Mouse (Mus musculus): ENCODE data around the gene Atg5. TPM values are rescaled to one million over a fixed set of nuclear protein-coding genes. Genes with fewer than 3 reads are reported as not detected.

The Atg5 gene
- polyA plus RNA-seq, 1 experiment = 28.7 TPM

DNA sequence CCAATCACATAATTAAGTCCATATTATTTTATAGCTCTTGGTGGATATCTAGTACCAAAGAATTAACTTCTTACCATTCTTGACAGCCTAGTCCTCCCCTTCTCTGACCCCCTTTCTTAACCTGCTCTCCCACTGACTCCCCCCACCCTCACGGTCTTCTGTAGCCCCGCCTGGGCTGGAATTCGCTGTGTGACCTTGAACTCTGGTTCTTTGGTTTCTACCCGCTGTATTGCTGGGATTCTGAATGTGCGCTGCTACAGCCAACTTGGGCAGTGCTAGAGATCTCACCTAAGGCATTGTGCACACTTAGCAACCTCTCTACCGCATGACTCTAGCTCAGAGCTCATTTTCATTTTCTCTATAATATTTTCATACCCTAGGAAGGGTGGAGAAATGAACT lies 90.7 kb downstream of the Atg5 start:
- H3K9me3 ChIP-seq (replicated peaks; ENCODE audit: control insufficient read depth, insufficient read depth, low read length, poor library complexity, severe bottlenecking) = no peaks in the 10 kb centered on the region

GRCm38 (mm10) chr10:44360632-44361031 lies 92.5 kb downstream of the Atg5 start:
- H3K9ac ChIP-seq (ENCODE audit: low read depth, poor library complexity, severe bottlenecking) = no peak overlapping the region
- no peak overlapping the region for H3K27ac ChIP-seq (ENCODE audit: insufficient read depth, low read length)
- H3K36me3 ChIP-seq (ENCODE audit: control insufficient read depth, insufficient read depth, low read length, poor library complexity, severe bottlenecking) = no peaks in the 10 kb centered on the region

More for the DNA sequence above, 90.7 kb downstream of the Atg5 start:
- H3K9ac ChIP-seq (ENCODE audit: low read depth, poor library complexity, severe bottlenecking) = no peak overlapping the region
- H3K27me3 ChIP-seq (ENCODE audit: control insufficient read depth, insufficient read depth, low read length, poor library complexity, severe bottlenecking) = no peaks in the 10 kb centered on the region
- no peak overlapping the region for H3K4me3 ChIP-seq (ENCODE audit: low read depth, low read length)
- no peak overlapping the region for H3K27ac ChIP-seq (ENCODE audit: insufficient read depth, low read length)
- no peaks in the 10 kb centered on the region; the same call in 1 of the 2 replicates for H3K36me3 ChIP-seq (ENCODE audit: control insufficient read depth, insufficient read depth, low read length, poor library complexity, severe bottlenecking)
- TF ChIP-seq EP300 (IDR thresholded peaks at IDR 0.05; ENCODE audit: insufficient read depth, low read depth, low read length) (no peak), CTCF (IDR thresholded peaks at IDR 0.05; ENCODE audit: low read depth, low read length) (no peak), POLR2A (IDR thresholded peaks at IDR 0.05; ENCODE audit: insufficient read depth, low read length) (no peak)
- peaks cover 2% of the 10 kb centered on the region for H3K4me1 ChIP-seq (ENCODE audit: control insufficient read depth, insufficient read depth, low read length)

GRCm38 (mm10) chr10:44362435-44362834 lies 94.3 kb downstream of the Atg5 start:
- Histone ChIP-seq H3K27me3 (ENCODE audit: control insufficient read depth, insufficient read depth, low read length, poor library complexity, severe bottlenecking) (no peaks in the 10 kb centered on the region), H3K9ac (ENCODE audit: low read depth, poor library complexity, severe bottlenecking) (no peak overlapping the region), H3K4me1 (ENCODE audit: control insufficient read depth, insufficient read depth, low read length) (peaks cover 2% of the 10 kb centered on the region), H3K9me3 (replicated peaks; ENCODE audit: control insufficient read depth, insufficient read depth, low read length, poor library complexity, severe bottlenecking) (no peaks in the 10 kb centered on the region), H3K4me3 (ENCODE audit: low read depth, low read length) (no peak overlapping the region), H3K36me3 (ENCODE audit: control insufficient read depth, insufficient read depth, low read length, poor library complexity, severe bottlenecking) (no peaks in the 10 kb centered on the region), H3K27ac (ENCODE audit: insufficient read depth, low read length) (no peak overlapping the region)
- no peak for TF ChIP-seq EP300 (IDR thresholded peaks at IDR 0.05; ENCODE audit: insufficient read depth, low read depth, low read length)
- no peak for TF ChIP-seq CTCF (IDR thresholded peaks at IDR 0.05; ENCODE audit: low read depth, low read length)
- TF ChIP-seq POLR2A (IDR thresholded peaks at IDR 0.05; ENCODE audit: insufficient read depth, low read length) = no peak

More at GRCm38 (mm10) chr10:44360632-44361031, 92.5 kb downstream of the Atg5 start:
- peaks cover 2% of the 10 kb centered on the region for H3K4me1 ChIP-seq (ENCODE audit: control insufficient read depth, insufficient read depth, low read length)
- no peaks in the 10 kb centered on the region for H3K9me3 ChIP-seq (replicated peaks; ENCODE audit: control insufficient read depth, insufficient read depth, low read length, poor library complexity, severe bottlenecking)
- no peaks in the 10 kb centered on the region for H3K27me3 ChIP-seq (ENCODE audit: control insufficient read depth, insufficient read depth, low read length, poor library complexity, severe bottlenecking)
- no peak overlapping the region for H3K4me3 ChIP-seq (ENCODE audit: low read depth, low read length)
- no peak for TF ChIP-seq POLR2A (IDR thresholded peaks at IDR 0.05; ENCODE audit: insufficient read depth, low read length)

DNA sequence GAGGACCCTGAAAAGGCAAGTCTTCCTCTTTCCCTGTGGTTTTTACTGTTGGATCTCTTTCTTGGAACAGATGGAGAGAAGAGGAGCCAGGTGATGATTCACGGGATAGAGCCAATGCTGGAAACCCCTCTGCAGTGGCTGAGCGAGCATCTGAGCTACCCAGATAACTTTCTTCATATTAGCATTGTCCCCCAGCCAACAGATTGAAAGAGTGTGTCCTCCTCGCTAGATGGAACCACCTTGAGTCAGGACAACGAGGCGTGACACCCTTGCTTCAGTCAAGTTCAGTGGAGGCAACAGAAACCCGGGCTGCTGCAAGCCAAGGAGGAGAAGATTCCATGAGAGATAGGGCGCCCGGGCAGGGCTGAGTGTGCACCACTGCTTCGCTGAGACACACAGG lies 94.7 kb downstream of the Atg5 start:
- Histone ChIP-seq H3K27me3 (ENCODE audit: control insufficient read depth, insufficient read depth, low read length, poor library complexity, severe bottlenecking) (no peaks in the 10 kb centered on the region), H3K4me1 (ENCODE audit: control insufficient read depth, insufficient read depth, low read length) (peaks cover 2% of the 10 kb centered on the region), H3K9ac (ENCODE audit: low read depth, poor library complexity, severe bottlenecking) (no peak overlapping the region), H3K36me3 (ENCODE audit: control insufficient read depth, insufficient read depth, low read length, poor library complexity, severe bottlenecking) (no peaks in the 10 kb centered on the region), H3K27ac (ENCODE audit: insufficient read depth, low read length) (no peak overlapping the region), H3K4me3 (ENCODE audit: low read depth, low read length) (no peak overlapping the region), H3K9me3 (replicated peaks; ENCODE audit: control insufficient read depth, insufficient read depth, low read length, poor library complexity, severe bottlenecking) (no peaks in the 10 kb centered on the region)
- TF ChIP-seq POLR2A (IDR thresholded peaks at IDR 0.05; ENCODE audit: insufficient read depth, low read length) = no peak
- no peak for TF ChIP-seq EP300 (IDR thresholded peaks at IDR 0.05; ENCODE audit: insufficient read depth, low read depth, low read length)
- TF ChIP-seq CTCF (IDR thresholded peaks at IDR 0.05; ENCODE audit: low read depth, low read length) = no peak

DNA sequence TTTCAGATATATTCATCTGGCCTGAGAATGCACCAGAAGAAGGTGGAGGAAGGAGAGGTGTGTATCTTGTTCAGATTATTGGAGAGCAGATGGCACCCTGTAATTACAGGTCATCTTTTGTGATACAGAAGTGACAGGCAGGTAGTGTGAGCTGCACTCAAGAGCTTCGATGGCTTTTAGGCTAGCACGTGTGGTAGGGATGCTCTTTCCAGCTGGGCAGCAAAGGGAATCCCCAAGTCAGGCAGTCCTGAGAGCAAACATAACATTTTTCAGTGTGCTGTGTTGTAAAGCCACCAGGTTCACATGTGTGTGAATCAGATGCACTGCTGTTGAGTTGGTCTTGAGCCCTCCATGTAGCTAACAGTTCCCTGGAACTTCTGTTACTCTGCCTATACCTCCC lies 98.0 kb downstream of the Atg5 start:
- TF ChIP-seq EP300 (IDR thresholded peaks at IDR 0.05; ENCODE audit: insufficient read depth, low read depth, low read length) (no peak), POLR2A (IDR thresholded peaks at IDR 0.05; ENCODE audit: insufficient read depth, low read length) (no peak), CTCF (IDR thresholded peaks at IDR 0.05; ENCODE audit: low read depth, low read length) (no peak)
- H3K36me3 ChIP-seq (ENCODE audit: control insufficient read depth, insufficient read depth, low read length, poor library complexity, severe bottlenecking) = no peaks in the 10 kb centered on the region
- peaks cover 10% of the 10 kb centered on the region for H3K4me1 ChIP-seq (ENCODE audit: control insufficient read depth, insufficient read depth, low read length)
- H3K27ac ChIP-seq (ENCODE audit: insufficient read depth, low read length) = no peak overlapping the region
- H3K27me3 ChIP-seq (ENCODE audit: control insufficient read depth, insufficient read depth, low read length, poor library complexity, severe bottlenecking) = no peaks in the 10 kb centered on the region
- H3K4me3 ChIP-seq (ENCODE audit: low read depth, low read length) = no peak overlapping the region
- no peaks in the 10 kb centered on the region for H3K9me3 ChIP-seq (replicated peaks; ENCODE audit: control insufficient read depth, insufficient read depth, low read length, poor library complexity, severe bottlenecking)
- no peak overlapping the region for H3K9ac ChIP-seq (ENCODE audit: low read depth, poor library complexity, severe bottlenecking)

DNA sequence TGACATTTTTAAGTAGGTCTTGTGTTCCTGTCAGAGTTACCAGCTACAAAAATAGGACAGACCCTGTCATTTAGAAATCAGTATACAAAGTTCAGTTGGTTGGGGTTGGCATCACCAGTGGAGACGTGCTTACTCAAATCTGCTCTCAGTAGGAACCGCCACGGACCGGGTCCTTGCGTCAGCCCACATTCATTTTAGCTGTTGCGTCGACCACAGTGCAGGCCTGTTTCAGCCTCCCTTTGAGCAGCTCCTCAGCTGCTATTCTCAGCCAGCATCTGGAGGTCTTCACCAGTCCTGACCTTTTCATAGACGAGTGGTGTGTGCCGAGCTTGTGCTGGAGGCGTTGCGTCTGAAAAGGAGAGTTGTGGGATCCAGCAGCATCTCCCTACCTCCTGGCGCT lies 98.9 kb downstream of the Atg5 start:
- TF ChIP-seq POLR2A (IDR thresholded peaks at IDR 0.05; ENCODE audit: insufficient read depth, low read length) (no peak), EP300 (IDR thresholded peaks at IDR 0.05; ENCODE audit: insufficient read depth, low read depth, low read length) (no peak), CTCF (IDR thresholded peaks at IDR 0.05; ENCODE audit: low read depth, low read length) (no peak)
- Histone ChIP-seq H3K4me1 (ENCODE audit: control insufficient read depth, insufficient read depth, low read length) (peaks cover 10% of the 10 kb centered on the region), H3K9me3 (replicated peaks; ENCODE audit: control insufficient read depth, insufficient read depth, low read length, poor library complexity, severe bottlenecking) (no peaks in the 10 kb centered on the region), H3K9ac (ENCODE audit: low read depth, poor library complexity, severe bottlenecking) (no peak overlapping the region), H3K27ac (ENCODE audit: insufficient read depth, low read length) (no peak overlapping the region), H3K27me3 (ENCODE audit: control insufficient read depth, insufficient read depth, low read length, poor library complexity, severe bottlenecking) (no peaks in the 10 kb centered on the region), H3K36me3 (ENCODE audit: control insufficient read depth, insufficient read depth, low read length, poor library complexity, severe bottlenecking) (no peaks in the 10 kb centered on the region), H3K4me3 (ENCODE audit: low read depth, low read length) (no peak overlapping the region)

Data from ES-Bruce4 (cell line).